Mouse (Mus musculus): Measurements from ENCODE around the gene Tectb.

DNA sequence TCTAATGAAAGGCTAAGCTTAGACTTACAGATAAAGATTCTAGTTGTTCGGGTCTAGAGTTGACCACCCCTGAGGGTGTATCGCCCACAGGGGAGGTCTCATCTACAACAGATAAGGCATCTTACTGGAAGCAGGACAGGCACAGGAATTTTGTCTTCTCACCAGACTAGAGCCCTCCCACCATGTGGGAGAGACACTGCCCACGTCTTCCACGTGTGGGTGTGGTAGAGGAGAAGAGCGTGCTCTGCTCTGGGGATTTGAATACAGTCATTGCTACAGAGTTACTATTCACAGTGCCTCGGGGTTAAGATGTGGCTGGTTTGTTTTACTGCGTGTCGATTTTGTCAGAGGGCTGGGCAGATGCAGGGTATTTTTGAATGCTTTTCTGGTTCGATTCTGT is 33.0 kb upstream of the Tectb start:
- TF ChIP-seq POLR2A (IDR thresholded peaks at IDR 0.05; ENCODE audit: low read depth, low read length) (no peak), CTCF (IDR thresholded peaks at IDR 0.05; ENCODE audit: extremely low read depth, insufficient read depth, insufficient read length, insufficient replicate concordance) (no peak)

Data from spleen, adult 2 months (tissue).